Mouse (Mus musculus) thymus, adult 2 months (tissue): ENCODE results near the gene Klf1. TPM values are rescaled to one million over a fixed set of nuclear protein-coding genes. Genes with fewer than 3 reads are reported as not detected.
A peak's percentile ranks its signal among the peaks of the same experiment; 100 is the strongest.

Experiments
- DNase-seq: peaks from one replicate; pipeline ENCODE4 v3.0.0; 2021
- H3K27ac ChIP-seq: fragments of 200-500 bp; 2 replicates; pipeline ENCODE4 v1.5.1; 2012; ENCODE audit warnings: low read length, control low read depth; ENCODE audit not compliant: control insufficient read depth, insufficient read depth
- H3K27me3 ChIP-seq: fragments of 200-500 bp; 2 replicates; pipeline ENCODE4 v1.6.1; 2012; ENCODE audit warnings: mild to moderate bottlenecking, low read length, moderate library complexity, mixed read lengths; ENCODE audit not compliant: control insufficient read depth, insufficient read depth
- H3K36me3 ChIP-seq: fragments of 200-500 bp; 2 replicates; pipeline ENCODE4 v1.6.1; 2012; ENCODE audit warnings: mild to moderate bottlenecking, low read length, moderate library complexity; ENCODE audit not compliant: control insufficient read depth, insufficient read depth
- H3K4me1 ChIP-seq: fragments of 200-500 bp; replicated peaks from 2 replicates; pipeline ENCODE4 v1.6.1; 2012; ENCODE audit warnings: low read length; ENCODE audit not compliant: control insufficient read depth, insufficient read depth
- H3K4me3 ChIP-seq: fragments of 200-500 bp; 2 replicates; pipeline ENCODE4 v1.5.1; 2012; ENCODE audit warnings: mild to moderate bottlenecking, low read length, control low read depth, moderate library complexity; ENCODE audit not compliant: control insufficient read depth, insufficient read depth
- CTCF ChIP-seq: fragments of 200-500 bp; IDR thresholded peaks from 2 replicates; pipeline ENCODE4 v1.5.1; 2012; ENCODE audit warnings: mild to moderate bottlenecking, control low read depth, low read length, moderate library complexity, borderline replicate concordance; ENCODE audit not compliant: control insufficient read depth, poor library complexity, insufficient read depth; ENCODE audit errors: extremely low read depth
- POLR2A ChIP-seq: fragments of 200-500 bp; IDR thresholded peaks from 2 replicates; pipeline ENCODE4 v1.6.1; 2012; ENCODE audit warnings: mild to moderate bottlenecking, low read length, control low read depth, moderate library complexity; ENCODE audit not compliant: control insufficient read depth, poor library complexity, insufficient read depth; ENCODE audit errors: extremely low read depth
- WGBS: fragments of 180-500 bp; shearing (Covaris S2); methylation state at CpG from one replicate; pipeline ENCODE4 v1.1.7; 2018; 5-methylcytosine and 5-hydroxymethylcytosine counted together
- polyA plus RNA-seq: library from polyadenylated mRNA; depleted of rRNA; stranded (reverse); fragments of >200 nt; gene quantifications from 2 replicates; pipeline ENCODE4 v1.2.3, GENCODE M21; 2012

The Klf1 gene
- polyA plus RNA-seq, 1 experiment = 0.13 TPM

- H3K27me3 ChIP-seq = peaks cover 15% of the 10 kb centered on the region
- TF ChIP-seq POLR2A = no peak
- no peak for TF ChIP-seq CTCF
- H3K4me3 ChIP-seq = no peak overlapping the region
- DNase-seq = no peak
- H3K4me1 ChIP-seq = no peaks in the 10 kb centered on the region
- no peak overlapping the region for H3K27ac ChIP-seq
- WGBS = 90% methylated on average over 13 of the region's 13 CpGs
- no peaks in the 10 kb centered on the region for H3K36me3 ChIP-seq
These were observed 28.9 kb downstream of the Klf1 start for GRCm38 (mm10) chr8:84930582-84930981.

DNA sequence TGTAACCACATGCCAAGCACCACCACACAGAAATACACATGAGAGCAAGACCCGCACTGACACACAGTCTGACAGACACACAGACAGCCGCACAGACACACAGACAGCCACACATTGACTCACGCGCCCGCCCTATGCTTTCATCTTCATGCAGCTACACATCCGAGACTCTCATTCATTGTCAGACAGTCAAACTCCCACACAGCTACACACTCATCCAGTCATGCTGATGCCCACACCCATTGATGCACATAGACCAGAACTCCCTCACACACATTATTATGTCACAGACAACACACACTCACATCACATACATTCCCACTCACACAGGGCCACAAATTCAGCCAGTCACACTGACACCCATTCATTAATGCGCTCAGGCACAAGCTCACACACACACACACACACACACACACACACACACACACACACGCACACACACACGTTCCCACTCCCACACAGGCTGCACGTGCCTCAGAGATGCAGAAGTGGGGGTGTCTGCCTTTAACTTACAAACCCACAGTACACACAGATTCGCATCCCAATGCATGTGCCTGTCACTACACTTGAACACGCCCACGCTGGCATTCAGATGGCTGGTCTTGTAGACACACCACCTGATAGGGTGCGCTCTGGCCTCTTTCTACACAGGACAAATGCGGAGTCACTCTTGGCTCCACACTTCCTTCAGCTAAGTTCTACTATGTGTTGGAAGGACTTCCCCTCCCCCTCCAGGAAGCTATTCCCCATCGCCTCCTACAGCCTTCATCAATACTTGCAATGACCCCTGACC is 32.2 kb downstream of the Klf1 start:
- TF ChIP-seq POLR2A (no peak), CTCF (no peak)
- H3K36me3 ChIP-seq = no peaks in the 10 kb centered on the region
- H3K4me1 ChIP-seq = no peaks in the 10 kb centered on the region; the same call in 1 of the 2 replicates
- H3K4me3 ChIP-seq = no peak overlapping the region
- no peak for DNase-seq
- WGBS = 74% methylated on average over 16 of the region's 16 CpGs
- H3K27ac ChIP-seq = no peak overlapping the region
- H3K27me3 ChIP-seq = peaks cover 26% of the 10 kb centered on the region

DNA sequence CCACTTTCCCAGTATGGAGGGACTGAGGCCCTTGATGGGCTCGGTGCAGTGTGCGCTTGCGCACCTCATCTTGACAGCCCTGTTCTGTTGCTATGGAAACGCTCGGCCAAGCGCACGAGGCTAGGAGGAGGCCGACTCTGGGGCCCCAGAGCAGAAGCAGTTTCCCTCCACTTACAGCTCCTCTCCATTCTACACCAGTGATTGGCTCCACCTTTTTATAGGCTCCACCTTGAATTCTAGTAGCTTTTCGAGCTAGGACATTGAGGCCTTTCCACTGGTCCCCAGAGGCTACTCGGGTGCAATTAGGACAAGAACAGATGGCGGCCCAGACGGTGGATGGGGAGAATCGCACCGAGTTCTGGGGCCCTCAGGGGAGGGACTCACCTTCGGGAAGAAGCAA is 33.1 kb downstream of the Klf1 start:
- H3K4me3 ChIP-seq = no peak overlapping the region
- no peak overlapping the region for H3K27ac ChIP-seq
- no peaks in the 10 kb centered on the region for H3K36me3 ChIP-seq
- WGBS = 4% methylated on average over 15 of the region's 15 CpGs
- H3K4me1 ChIP-seq = no peaks in the 10 kb centered on the region; the same call in 1 of the 2 replicates
- TF ChIP-seq CTCF = no peak
- no peak for TF ChIP-seq POLR2A
- H3K27me3 ChIP-seq = peaks cover 23% of the 10 kb centered on the region
- no peak for DNase-seq

- Histone ChIP-seq H3K27me3 (peaks cover 23% of the 10 kb centered on the region), H3K4me3 (no peak overlapping the region), H3K4me1 (no peaks in the 10 kb centered on the region; the same call in 1 of the 2 replicates), H3K27ac (no peak overlapping the region), H3K36me3 (no peaks in the 10 kb centered on the region)
- DNase-seq = no peak
- TF ChIP-seq CTCF (no peak), POLR2A (no peak)
- 6% methylated on average over 14 of the region's 14 CpGs for WGBS
These were observed 33.8 kb downstream of the Klf1 start for GRCm38 (mm10) chr8:84935489-84935888.

DNA sequence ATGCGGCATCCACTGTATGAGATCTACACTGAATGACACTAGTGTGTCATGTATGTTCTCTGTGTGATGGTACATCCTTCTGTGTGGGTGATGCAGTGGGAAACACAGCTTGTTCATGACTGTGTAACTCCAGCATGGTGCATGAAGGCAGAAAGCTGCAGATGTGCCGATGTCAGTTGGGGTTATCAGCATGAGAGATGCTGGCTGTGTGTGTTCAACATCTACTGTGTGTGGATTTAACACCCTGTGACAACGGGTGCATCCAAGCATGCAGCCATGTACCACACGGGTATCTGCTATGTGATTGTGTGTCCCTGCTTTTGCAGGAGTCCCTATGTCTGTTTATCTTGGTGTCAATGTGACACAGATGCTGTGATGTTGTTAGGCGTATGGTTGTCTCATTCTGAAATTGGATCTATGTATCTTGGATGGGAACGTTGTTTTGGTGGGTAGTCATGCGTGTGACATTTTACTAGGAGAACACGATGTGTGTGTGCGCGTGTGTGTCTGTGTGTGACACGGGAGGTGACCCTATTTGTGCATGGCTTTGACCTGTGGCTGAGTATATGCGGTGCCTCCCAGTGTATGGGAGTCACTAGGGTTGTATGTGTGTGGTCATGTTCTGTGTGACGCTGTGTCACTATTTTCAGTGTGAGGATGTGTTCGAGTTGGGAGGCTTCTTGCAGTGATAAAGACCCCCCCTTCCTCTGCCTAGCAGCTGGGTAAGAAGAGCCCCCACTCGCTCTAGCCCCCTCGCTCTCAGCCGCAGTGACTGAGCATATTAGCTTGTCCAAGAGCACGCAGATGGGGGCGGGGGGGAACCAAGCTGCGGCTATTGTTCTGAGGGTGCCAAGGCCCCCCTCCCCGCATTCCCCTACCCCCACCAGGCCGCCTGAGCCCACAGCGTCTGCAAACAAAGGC is 34.6 kb downstream of the Klf1 start:
- no peak for DNase-seq
- no peaks in the 10 kb centered on the region; the same call in 1 of the 2 replicates for H3K4me1 ChIP-seq
- H3K27me3 ChIP-seq = peaks cover 23% of the 10 kb centered on the region
- 26% methylated on average over 23 of the region's 23 CpGs for WGBS
- TF ChIP-seq CTCF (no peak), POLR2A (no peak)
- no peak overlapping the region for H3K4me3 ChIP-seq
- H3K27ac ChIP-seq = no peak overlapping the region
- no peaks in the 10 kb centered on the region for H3K36me3 ChIP-seq

DNA sequence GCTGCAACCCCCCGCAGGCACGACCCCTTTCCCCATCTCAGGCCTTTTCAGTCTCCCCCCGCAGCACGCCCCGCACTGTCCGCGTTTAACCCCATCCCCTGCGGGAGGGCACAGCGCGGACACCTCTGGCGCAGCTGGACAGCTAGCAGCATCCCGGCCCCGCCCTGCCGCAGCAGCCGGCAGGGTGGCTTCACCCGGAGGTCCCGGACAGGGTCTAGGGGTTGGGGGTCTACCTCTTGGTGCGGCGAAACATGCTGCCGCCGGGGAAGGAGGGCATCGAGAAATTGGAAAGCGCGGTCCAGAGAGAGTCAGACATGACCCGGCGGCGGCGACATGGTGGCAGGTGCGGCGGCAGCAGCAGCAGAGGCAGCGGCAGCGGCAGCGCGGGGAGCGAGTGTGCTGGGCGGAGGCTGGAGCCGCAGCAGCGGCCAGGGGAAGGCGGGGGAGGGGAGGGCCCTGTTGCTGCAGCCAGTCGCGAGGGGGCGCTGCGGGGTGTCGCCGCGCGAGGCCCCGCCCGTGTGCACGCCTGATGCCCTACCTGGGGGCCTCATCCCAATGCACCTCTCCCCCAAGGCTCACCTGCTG is 35.3 kb downstream of the Klf1 start, which contains the start of gene Mast1:
Mast1 (minus strand) TSS at position 398 of the 585 bp plus-strand sequence.
- DNase-seq = peak; percentile 51
- WGBS = 1% methylated on average over 49 of the region's 50 CpGs
- peaks cover 23% of the 10 kb centered on the region for H3K27me3 ChIP-seq

More for the DNA sequence above, 35.3 kb downstream of the Klf1 start, which contains the start of gene Mast1:
- Histone ChIP-seq H3K4me3 (peak within 1 kb of the TSS; percentile 25), H3K36me3 (no peaks in the 10 kb centered on the region), H3K4me1 (no peaks in the 10 kb centered on the region; the same call in 1 of the 2 replicates), H3K27ac (no peak within 1 kb of the TSS)
- TF ChIP-seq CTCF (0 out of 2 replicates have a peak, but pooled peaks have one; percentile 60), POLR2A (no peak)
